Mouse (Mus musculus) MEL (cell line): ENCODE measurements at regions not wholly inside any gene's neighbourhood (a gene's known extent, or its start where the extent isn't known, plus 50 kb on each side); places are given as distances from the start of the nearest gene placed in this dataset.

ENCODE experiments used
- DNase-seq: peaks from one replicate; pipeline ENCODE4 v3.0.0; 2011; ENCODE audit warnings: low read depth, low spot score
- H3K27ac ChIP-seq: 2 replicates; pipeline ENCODE4 v1.5.1; 2012; ENCODE audit warnings: low read depth, mild to moderate bottlenecking, control low read depth, low read length, moderate library complexity; ENCODE audit not compliant: control insufficient read depth
- H3K27me3 ChIP-seq, 2 experiments: fragments of 150-350 bp in 1 of 2; sonication (generic) in 1 of 2; 2 replicates each; pipeline ENCODE4 v1.6.1; 2012; ENCODE audit warnings: low read length in 2 of 2, mild to moderate bottlenecking in 2 of 2, improper control_type of control experiment in 1 of 2, moderate library complexity in 1 of 2; ENCODE audit not compliant: insufficient read depth in 2 of 2, control insufficient read depth in 1 of 2
- H3K36me3 ChIP-seq, 2 experiments: 2 replicates each; pipeline ENCODE4 v1.6.1; 2012 to 2014; ENCODE audit warnings: low read length in 2 of 2, improper control_type of control experiment in 1 of 2, inconsistent platforms in 1 of 2, mild to moderate bottlenecking in 1 of 2; ENCODE audit not compliant: insufficient read depth in 2 of 2, control insufficient read depth in 1 of 2
- H3K4me1 ChIP-seq, 2 experiments: fragments of 150-350 bp in 1 of 2; sonication (generic) in 1 of 2; 2 replicates each; pipeline ENCODE4 v1.6.1; 2012; ENCODE audit warnings: low read length in 2 of 2, improper control_type of control experiment in 1 of 2, mild to moderate bottlenecking in 1 of 2; ENCODE audit not compliant: insufficient read depth in 2 of 2, control insufficient read depth in 1 of 2
- H3K4me3 ChIP-seq, 2 experiments: fragments of 150-350 bp in 1 of 2; sonication (generic) in 1 of 2; 2 replicates each; pipeline ENCODE4 v1.5.1; 2012; ENCODE audit warnings: low read depth in 2 of 2, low read length in 2 of 2, mild to moderate bottlenecking in 2 of 2, moderate library complexity in 2 of 2, control low read depth in 1 of 2, improper control_type of control experiment in 1 of 2; ENCODE audit not compliant: control insufficient read depth in 1 of 2, insufficient read depth in 1 of 2
- H3K79me2 ChIP-seq: 2 replicates; pipeline ENCODE4 v1.6.1; 2012; ENCODE audit warnings: mild to moderate bottlenecking, low read length, moderate library complexity; ENCODE audit not compliant: control insufficient read depth, poor library complexity, insufficient read depth
- H3K9ac ChIP-seq: 2 replicates; pipeline ENCODE4 v1.6.1; 2012; ENCODE audit warnings: low read depth, mild to moderate bottlenecking, control low read depth, low read length, moderate library complexity; ENCODE audit not compliant: control insufficient read depth, poor library complexity, severe bottlenecking
- H3K9me3 ChIP-seq: fragments of 150-350 bp; sonication (generic); replicated peaks from 2 replicates; pipeline ENCODE4 v1.6.1; 2012; ENCODE audit warnings: mild to moderate bottlenecking, low read length, improper control_type of control experiment, moderate library complexity; ENCODE audit not compliant: insufficient read depth
- CHD1 ChIP-seq: IDR thresholded peaks from 2 replicates; pipeline ENCODE4 v1.6.1; 2012; ENCODE audit warnings: low read depth, mild to moderate bottlenecking, inconsistent platforms, low read length, improper control_type of control experiment
- E2F4 ChIP-seq: IDR thresholded peaks from 2 replicates; pipeline ENCODE4 v1.6.1; 2011; ENCODE audit warnings: low read depth, low read length, improper control_type of control experiment, borderline replicate concordance
- GABPA ChIP-seq: IDR thresholded peaks from 2 replicates; pipeline ENCODE4 v1.6.1; 2012; ENCODE audit warnings: low read depth, mild to moderate bottlenecking, inconsistent platforms, low read length, improper control_type of control experiment, moderate library complexity
- HCFC1 ChIP-seq: IDR thresholded peaks from 2 replicates; pipeline ENCODE4 v1.6.1; 2012; ENCODE audit warnings: low read depth, mild to moderate bottlenecking, inconsistent platforms, low read length, improper control_type of control experiment, moderate library complexity
- JUND ChIP-seq: IDR thresholded peaks from 2 replicates; pipeline ENCODE4 v1.6.1; 2011; ENCODE audit warnings: low read depth, mild to moderate bottlenecking, improper control_type of control experiment, low read length
- MXI1 ChIP-seq: IDR thresholded peaks from 2 replicates; pipeline ENCODE4 v1.6.1; 2011; ENCODE audit warnings: mild to moderate bottlenecking, low read depth, low read length, improper control_type of control experiment
- MYB ChIP-seq: IDR thresholded peaks from 2 replicates; pipeline ENCODE4 v1.6.1; 2011; ENCODE audit warnings: mild to moderate bottlenecking, low read depth, low read length, improper control_type of control experiment
- MYC ChIP-seq: IDR thresholded peaks from 2 replicates; pipeline ENCODE4 v1.6.1; 2011; ENCODE audit warnings: low read depth, mild to moderate bottlenecking, low read length, improper control_type of control experiment, moderate library complexity
- NRF1 ChIP-seq: IDR thresholded peaks from 2 replicates; pipeline ENCODE4 v1.6.1; 2014; ENCODE audit warnings: low read depth, mild to moderate bottlenecking, inconsistent platforms, low read length, improper control_type of control experiment, moderate library complexity; ENCODE audit not compliant: poor library complexity, insufficient read depth, severe bottlenecking
- POLR2A ChIP-seq, 2 experiments: IDR thresholded peaks; 2 replicates each; pipeline ENCODE4 v1.6.1; 2011 to 2012; ENCODE audit warnings: low read length in 2 of 2, mild to moderate bottlenecking in 2 of 2, control low read depth in 1 of 2, improper control_type of control experiment in 1 of 2, low read depth in 1 of 2, moderate library complexity in 1 of 2; ENCODE audit not compliant: control insufficient read depth in 1 of 2, insufficient read depth in 1 of 2, poor library complexity in 1 of 2
- RCOR1 ChIP-seq: IDR thresholded peaks from 2 replicates; pipeline ENCODE4 v1.6.1; 2012; ENCODE audit warnings: low read depth, mild to moderate bottlenecking, inconsistent platforms, low read length, improper control_type of control experiment
- SIN3A ChIP-seq: IDR thresholded peaks from 2 replicates; pipeline ENCODE4 v1.6.1; 2012; ENCODE audit warnings: low read length, improper control_type of control experiment, inconsistent platforms
- SMC3 ChIP-seq: IDR thresholded peaks from 2 replicates; pipeline ENCODE4 v1.6.1; 2011; ENCODE audit warnings: low read depth, low read length, improper control_type of control experiment
- TAL1 ChIP-seq: IDR thresholded peaks from 2 replicates; pipeline ENCODE4 v1.6.1; 2012; ENCODE audit warnings: mild to moderate bottlenecking, inconsistent platforms, low read length, moderate library complexity, mixed read lengths
- TBP ChIP-seq: IDR thresholded peaks from 2 replicates; pipeline ENCODE4 v1.8.0; 2011; ENCODE audit warnings: low read depth, low read length, improper control_type of control experiment
- UBTF ChIP-seq: IDR thresholded peaks from 2 replicates; pipeline ENCODE4 v1.6.1; 2012; ENCODE audit warnings: low read depth, mild to moderate bottlenecking, inconsistent platforms, low read length, improper control_type of control experiment, moderate library complexity, borderline replicate concordance; ENCODE audit not compliant: insufficient read depth
- USF1 ChIP-seq: IDR thresholded peaks from 2 replicates; pipeline ENCODE4 v1.6.1; 2014; ENCODE audit warnings: low read depth, mild to moderate bottlenecking, inconsistent platforms, low read length, improper control_type of control experiment, moderate library complexity
- ZNF384 ChIP-seq: IDR thresholded peaks from 2 replicates; pipeline ENCODE4 v1.6.1; 2012; ENCODE audit warnings: low read depth, mild to moderate bottlenecking, inconsistent platforms, low read length, improper control_type of control experiment

DNA sequence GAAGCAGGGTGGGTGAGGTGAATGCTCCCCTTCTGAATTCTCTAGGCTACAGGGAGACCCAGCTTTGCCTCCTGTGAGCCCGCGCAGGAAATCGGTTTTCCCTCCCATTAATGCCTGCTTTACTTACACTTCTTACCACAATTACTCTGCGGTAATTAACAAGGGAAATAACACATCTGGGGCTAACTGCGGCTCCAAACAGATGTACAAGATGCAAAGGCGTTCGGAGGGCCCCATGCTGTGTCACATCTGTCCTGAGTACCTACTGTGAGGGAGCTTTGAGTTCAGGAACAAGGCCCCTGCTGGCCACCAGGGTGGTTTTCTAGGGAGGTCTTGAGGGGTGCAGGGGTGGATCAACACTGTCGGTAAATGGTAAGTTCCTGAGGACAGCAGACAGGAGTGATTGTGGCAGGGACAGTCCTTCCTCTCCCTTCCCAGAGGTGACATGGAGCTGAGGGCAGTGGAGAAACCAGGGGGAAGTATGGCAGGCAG, 184.0 kb upstream of the Zfp618 start:
- Histone ChIP-seq H3K4me1 (no peaks in the 10 kb centered on the region), H3K36me3 (no peaks in the 10 kb centered on the region)
- no peak for TF ChIP-seq TAL1
- TF ChIP-seq MYB: no peak
- TF ChIP-seq RCOR1: no peak
- TF ChIP-seq SIN3A: no peak
- TF ChIP-seq, all 39 proteins: peak for 0
- no peaks in the 10 kb centered on the region for H3K27me3 ChIP-seq
- H3K9me3 ChIP-seq: no peaks in the 10 kb centered on the region
- H3K79me2 ChIP-seq: no peaks in the 10 kb centered on the region
- H3K27ac ChIP-seq: no peak overlapping the region
- DNase-seq: no peak
- H3K4me3 ChIP-seq: no peak overlapping the region
- no peak overlapping the region for H3K9ac ChIP-seq

DNA sequence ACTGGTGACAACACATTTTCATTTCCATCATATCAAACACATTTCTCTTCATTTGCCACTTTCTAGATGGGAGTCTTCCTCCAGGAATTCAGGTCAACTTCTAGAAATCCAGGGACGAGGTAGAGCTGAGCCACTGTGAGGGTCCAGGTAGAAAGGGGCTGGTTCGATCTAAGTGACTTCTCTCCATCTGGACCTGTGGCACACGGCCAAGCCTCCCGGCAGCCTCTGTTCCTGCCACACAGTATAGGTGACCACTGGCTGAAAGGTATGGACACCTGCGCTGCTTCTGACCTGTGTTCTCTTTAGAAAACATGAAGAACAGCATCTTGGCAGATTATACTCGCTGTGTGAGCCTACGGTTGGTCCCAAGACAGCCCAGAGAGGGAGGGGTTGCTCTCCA, 179.7 kb upstream of the Zfp618 start:
- DNase-seq: no peak
- H3K79me2 ChIP-seq: no peaks in the 10 kb centered on the region
- no peak overlapping the region for H3K4me3 ChIP-seq
- TF ChIP-seq NRF1 (no peak), MYC (no peak), JUND (no peak), USF1 (no peak)
- H3K36me3 ChIP-seq: no peaks in the 10 kb centered on the region
- no peaks in the 10 kb centered on the region for H3K27me3 ChIP-seq
- H3K27ac ChIP-seq: no peak overlapping the region
- no peaks in the 10 kb centered on the region for H3K9me3 ChIP-seq
- H3K9ac ChIP-seq: no peak overlapping the region
- no peaks in the 10 kb centered on the region for H3K4me1 ChIP-seq

DNA sequence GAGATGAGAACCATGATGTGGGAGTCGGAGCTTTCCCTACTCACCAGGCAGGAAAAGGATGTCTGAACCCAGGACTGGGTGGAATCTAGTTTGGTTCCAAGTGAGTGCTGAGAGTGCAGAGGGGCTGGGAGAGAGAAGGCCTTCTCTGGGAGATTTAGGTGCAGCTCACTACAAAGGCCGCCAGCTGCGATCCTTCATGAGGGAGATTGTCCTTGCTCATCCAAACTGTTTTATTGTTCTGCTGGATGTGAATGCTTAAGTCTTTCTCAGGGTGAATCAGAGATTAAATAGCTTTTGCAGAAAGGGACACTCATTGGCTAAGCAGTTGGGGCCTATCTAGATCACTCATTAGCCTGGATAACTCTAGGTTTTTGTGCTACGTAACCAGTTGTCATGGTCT, 175.7 kb upstream of the Zfp618 start:
- no peaks in the 10 kb centered on the region for H3K79me2 ChIP-seq
- H3K4me1 ChIP-seq: no peaks in the 10 kb centered on the region
- H3K4me3 ChIP-seq: no peak overlapping the region
- no peaks in the 10 kb centered on the region for H3K9me3 ChIP-seq
- TF ChIP-seq ZNF384: no peak
- no peak for TF ChIP-seq POLR2A (IDR thresholded peaks at IDR 0.05; ENCODE audit: control insufficient read depth in 1 of 2, insufficient read depth in 1 of 2, low read depth in 1 of 2, low read length in 2 of 2, poor library complexity in 1 of 2)
- no peak for TF ChIP-seq SMC3
- TF ChIP-seq TAL1: no peak
- TF ChIP-seq MYC: no peak
- no peak for TF ChIP-seq UBTF
- no peak for TF ChIP-seq HCFC1
- TF ChIP-seq JUND: no peak
- no peak for TF ChIP-seq E2F4
- no peak for TF ChIP-seq CHD1
- no peak for TF ChIP-seq GABPA
- TF ChIP-seq SIN3A: no peak
- TF ChIP-seq TBP: no peak
- TF ChIP-seq MXI1: no peak
- H3K27me3 ChIP-seq: no peaks in the 10 kb centered on the region
- H3K27ac ChIP-seq: no peak overlapping the region
- no peak for DNase-seq
- H3K36me3 ChIP-seq: no peaks in the 10 kb centered on the region
- H3K9ac ChIP-seq: no peak overlapping the region
